Mouse (Mus musculus): ENCODE results near the gene Pak4. TPM values are rescaled to one million over a fixed set of nuclear protein-coding genes. Genes with fewer than 3 reads are reported as not detected.
A peak's percentile ranks its signal among the peaks of the same experiment; 100 is the strongest.

Gene Pak4
- polyA plus RNA-seq, 1 experiment from 2014 or later = 34.3 TPM

- Histone ChIP-seq H3K36me3 (no peaks in the 10 kb centered on the region), H3K27ac (no peak overlapping the region), H3K4me2 (replicated peaks) (no peak overlapping the region), H3K4me1 (peaks cover 38% of the 10 kb centered on the region), H3K9ac (peak overlapping the region; percentile 29), H3K9me3 (replicated peaks) (no peaks in the 10 kb centered on the region), H3K4me3 (no peak overlapping the region), H3K27me3 (no peaks in the 10 kb centered on the region)
- 80% methylated on average over 6 of the region's 6 CpGs for WGBS
- no peak for ATAC-seq (ENCODE audit: low FRiP score)
Measured at GRCm38 (mm10) chr7:28585001-28585400, 13.0 kb downstream of the Pak4 start.

GRCm38 (mm10) chr7:28584468-28584867, 13.5 kb downstream of the Pak4 start:
- no peak for ATAC-seq (ENCODE audit: low FRiP score)
- Histone ChIP-seq H3K36me3 (no peaks in the 10 kb centered on the region), H3K4me2 (replicated peaks) (no peak overlapping the region), H3K9ac (peak overlapping the region; percentile 2; the same call in 1 of the 2 replicates), H3K27ac (no peak overlapping the region), H3K4me3 (no peak overlapping the region), H3K9me3 (replicated peaks) (no peaks in the 10 kb centered on the region), H3K27me3 (no peaks in the 10 kb centered on the region), H3K4me1 (peaks cover 42% of the 10 kb centered on the region)
- 88% methylated on average over 4 of the region's 4 CpGs for WGBS

- 84% methylated on average over 8 of the region's 8 CpGs for WGBS
Measured at GRCm38 (mm10) chr7:28583570-28584344, 14.2 kb downstream of the Pak4 start.

DNA sequence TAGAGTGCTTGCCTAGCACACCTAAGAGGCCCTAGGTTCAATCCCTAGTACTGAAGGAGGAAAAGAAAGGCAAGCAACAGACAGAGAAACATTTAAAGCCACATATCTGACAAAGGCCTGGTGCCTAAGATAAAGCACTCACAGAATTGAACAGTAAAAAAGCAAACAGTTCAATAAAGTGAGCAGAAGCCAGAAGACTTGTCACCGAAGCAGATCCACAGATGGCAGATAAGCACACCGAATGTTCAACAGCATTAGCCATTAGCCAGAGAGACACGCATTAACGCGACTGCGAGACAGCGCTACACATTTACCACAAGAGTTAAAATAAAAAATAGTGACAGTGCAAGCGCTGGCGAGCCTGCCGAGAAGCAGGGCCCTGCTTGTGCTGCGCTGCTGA, 15.1 kb downstream of the Pak4 start:
- H3K4me1 ChIP-seq = peaks cover 45% of the 10 kb centered on the region
- no peak overlapping the region for H3K27ac ChIP-seq
- no peak overlapping the region for H3K4me3 ChIP-seq
- H3K9me3 ChIP-seq (replicated peaks) = no peaks in the 10 kb centered on the region
- H3K9ac ChIP-seq = no peak overlapping the region
- H3K4me2 ChIP-seq (replicated peaks) = no peak overlapping the region
- no peaks in the 10 kb centered on the region for H3K27me3 ChIP-seq
- WGBS = 88% methylated on average over 11 of the region's 11 CpGs
- H3K36me3 ChIP-seq = no peaks in the 10 kb centered on the region
- ATAC-seq (ENCODE audit: low FRiP score) = no peak

More at GRCm38 (mm10) chr7:28583570-28584344, 14.2 kb downstream of the Pak4 start:
- Histone ChIP-seq H3K4me1 (peaks cover 43% of the 10 kb centered on the region), H3K4me2 (replicated peaks) (no peak overlapping the region), H3K27me3 (no peaks in the 10 kb centered on the region), H3K4me3 (no peak overlapping the region), H3K9ac (peak overlapping the region; percentile 2; the same call in 1 of the 2 replicates), H3K27ac (no peak overlapping the region), H3K36me3 (no peaks in the 10 kb centered on the region), H3K9me3 (replicated peaks) (no peaks in the 10 kb centered on the region)
- no peak for ATAC-seq (ENCODE audit: low FRiP score)

GRCm38 (mm10) chr7:28581721-28582120, 16.3 kb downstream of the Pak4 start:
- Histone ChIP-seq H3K4me3 (no peak overlapping the region), H3K27ac (no peak overlapping the region), H3K9me3 (replicated peaks) (no peaks in the 10 kb centered on the region), H3K27me3 (no peaks in the 10 kb centered on the region), H3K4me2 (replicated peaks) (no peak overlapping the region), H3K36me3 (no peaks in the 10 kb centered on the region), H3K4me1 (peaks cover 38% of the 10 kb centered on the region), H3K9ac (no peak overlapping the region)
- WGBS = 89% methylated on average over 4 of the region's 4 CpGs
- no peak for ATAC-seq (ENCODE audit: low FRiP score)

- no peak overlapping the region for H3K4me3 ChIP-seq
- WGBS = 75% methylated on average over 5 of the region's 5 CpGs
- ATAC-seq (ENCODE audit: low FRiP score) = no peak
- H3K27ac ChIP-seq = no peak overlapping the region
- no peak overlapping the region for H3K4me2 ChIP-seq (replicated peaks)
- no peak overlapping the region for H3K9ac ChIP-seq
- H3K27me3 ChIP-seq = no peaks in the 10 kb centered on the region
- no peaks in the 10 kb centered on the region for H3K9me3 ChIP-seq (replicated peaks)
- no peaks in the 10 kb centered on the region for H3K36me3 ChIP-seq
- peaks cover 29% of the 10 kb centered on the region for H3K4me1 ChIP-seq
Measured at GRCm38 (mm10) chr7:28579826-28580225, 18.2 kb downstream of the Pak4 start.

DNA sequence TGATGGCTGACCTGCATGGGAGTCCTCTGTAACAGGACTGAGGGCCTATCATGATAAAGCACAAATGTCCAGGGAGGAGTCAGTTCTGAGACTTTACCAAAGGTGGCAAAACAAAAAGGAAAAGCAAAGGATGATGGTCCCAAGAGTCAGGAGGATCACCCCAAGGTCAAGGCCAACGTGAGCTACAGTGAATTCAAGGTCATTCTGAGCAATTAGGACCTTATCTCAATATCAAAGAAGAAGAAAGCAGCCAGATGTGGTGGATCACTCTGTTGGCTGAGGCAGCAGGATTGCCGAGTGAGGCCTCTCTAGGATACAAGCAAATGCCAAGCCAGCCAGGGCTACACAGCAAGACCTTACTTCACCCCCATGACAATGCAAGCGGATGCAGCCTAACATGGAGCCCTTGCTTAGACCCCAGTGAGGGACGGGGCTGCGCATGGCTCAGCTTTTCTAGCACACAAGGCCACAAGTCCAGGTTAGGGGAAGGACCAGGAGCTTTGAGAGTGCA, 19.4 kb downstream of the Pak4 start:
- no peak for ATAC-seq (ENCODE audit: low FRiP score)
- Histone ChIP-seq H3K36me3 (no peaks in the 10 kb centered on the region), H3K27me3 (no peaks in the 10 kb centered on the region), H3K4me1 (peaks cover 19% of the 10 kb centered on the region), H3K4me2 (replicated peaks) (no peak overlapping the region), H3K9me3 (replicated peaks) (no peaks in the 10 kb centered on the region), H3K4me3 (no peak overlapping the region), H3K9ac (no peak overlapping the region), H3K27ac (no peak overlapping the region)
- WGBS = 82% methylated on average over 5 of the region's 5 CpGs

DNA sequence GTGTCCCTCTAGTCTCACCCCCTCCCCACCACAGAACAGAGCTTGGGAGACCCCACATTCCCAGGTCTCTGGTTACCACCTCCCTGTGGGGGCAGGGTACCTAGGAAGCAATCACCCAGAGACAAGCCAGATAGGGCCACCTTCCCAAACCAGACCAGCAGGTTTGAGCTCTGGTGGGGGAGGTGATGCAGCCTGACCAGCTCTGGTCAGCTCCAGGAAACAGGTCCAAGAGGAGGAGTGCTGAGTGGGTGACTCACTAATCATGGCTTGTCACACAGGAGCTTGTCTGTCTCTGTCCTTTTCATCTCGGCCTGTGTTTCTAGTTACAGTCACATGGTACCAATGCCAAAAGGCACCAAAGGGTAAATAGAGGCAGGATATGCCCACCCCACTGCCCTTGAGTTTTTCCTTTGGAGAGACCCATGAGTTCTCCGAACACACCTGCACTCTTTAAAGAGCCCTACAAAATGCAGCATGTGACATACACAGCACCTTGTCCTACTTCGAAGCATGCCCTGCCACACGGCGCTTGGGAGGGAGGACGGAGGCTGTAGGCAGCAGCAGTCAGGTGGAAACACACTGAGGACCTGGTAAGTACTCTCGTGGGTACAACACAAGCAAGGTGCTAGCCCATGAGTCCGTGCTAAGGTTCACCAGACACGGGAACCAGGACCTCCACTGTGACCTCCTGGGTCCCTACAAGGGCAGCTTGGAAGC, 20.0 kb downstream of the Pak4 start:
- Histone ChIP-seq H3K4me1 (peaks cover 19% of the 10 kb centered on the region), H3K4me3 (no peak overlapping the region), H3K9me3 (replicated peaks) (no peaks in the 10 kb centered on the region), H3K36me3 (no peaks in the 10 kb centered on the region), H3K27ac (no peak overlapping the region), H3K27me3 (no peaks in the 10 kb centered on the region), H3K4me2 (replicated peaks) (no peak overlapping the region), H3K9ac (no peak overlapping the region)
- ATAC-seq (ENCODE audit: low FRiP score) = no peak
- WGBS = 83% methylated on average over 9 of the region's 9 CpGs

DNA sequence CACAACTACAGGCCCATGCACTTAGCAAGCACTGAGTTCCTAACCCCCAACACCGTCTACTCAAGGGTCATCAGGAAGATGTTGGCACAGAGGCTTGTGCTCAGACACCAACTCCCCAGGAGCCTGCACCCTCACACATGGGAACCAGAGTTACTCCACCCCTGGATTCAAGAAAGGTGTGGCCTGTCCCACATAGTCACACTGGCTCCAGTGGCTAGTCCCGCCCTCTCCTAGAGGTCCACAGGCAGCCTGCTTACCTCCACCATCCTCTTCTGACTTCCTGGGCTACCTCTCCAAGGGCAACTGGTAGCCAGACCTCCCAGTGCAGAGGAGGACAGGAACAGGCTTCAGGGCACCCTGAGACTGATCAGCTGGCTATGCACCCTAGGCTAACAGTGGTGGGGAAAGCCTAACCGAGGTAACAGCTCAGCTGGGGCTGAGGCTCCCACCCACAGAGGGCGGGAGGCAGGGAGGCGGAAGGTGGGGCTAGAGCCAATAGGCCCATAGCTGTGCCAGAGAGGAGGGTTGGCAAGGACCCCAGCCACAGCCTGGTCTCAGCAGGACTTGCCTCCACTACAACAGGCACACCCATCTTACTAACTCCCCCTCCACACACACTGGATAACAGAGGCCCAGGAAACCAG, 21.6 kb downstream of the Pak4 start:
- Histone ChIP-seq H3K36me3 (no peaks in the 10 kb centered on the region), H3K9me3 (replicated peaks) (no peaks in the 10 kb centered on the region), H3K4me3 (no peak overlapping the region), H3K9ac (no peak overlapping the region), H3K4me2 (replicated peaks) (no peak overlapping the region), H3K27ac (no peak overlapping the region), H3K27me3 (no peaks in the 10 kb centered on the region), H3K4me1 (peaks cover 25% of the 10 kb centered on the region)
- ATAC-seq (ENCODE audit: low FRiP score) = no peak
- WGBS = 78% methylated on average over 5 of the region's 5 CpGs

GRCm38 (mm10) chr7:28575597-28575996, 22.4 kb downstream of the Pak4 start:
- H3K27me3 ChIP-seq = no peaks in the 10 kb centered on the region
- no peaks in the 10 kb centered on the region for H3K9me3 ChIP-seq (replicated peaks)
- no peak overlapping the region for H3K4me2 ChIP-seq (replicated peaks)
- ATAC-seq (ENCODE audit: low FRiP score) = no peak
- no peak overlapping the region for H3K27ac ChIP-seq
- H3K9ac ChIP-seq = no peak overlapping the region
- no peak overlapping the region for H3K4me3 ChIP-seq
- 94% methylated on average over 11 of the region's 11 CpGs for WGBS
- peaks cover 27% of the 10 kb centered on the region for H3K4me1 ChIP-seq
- H3K36me3 ChIP-seq = no peaks in the 10 kb centered on the region

DNA sequence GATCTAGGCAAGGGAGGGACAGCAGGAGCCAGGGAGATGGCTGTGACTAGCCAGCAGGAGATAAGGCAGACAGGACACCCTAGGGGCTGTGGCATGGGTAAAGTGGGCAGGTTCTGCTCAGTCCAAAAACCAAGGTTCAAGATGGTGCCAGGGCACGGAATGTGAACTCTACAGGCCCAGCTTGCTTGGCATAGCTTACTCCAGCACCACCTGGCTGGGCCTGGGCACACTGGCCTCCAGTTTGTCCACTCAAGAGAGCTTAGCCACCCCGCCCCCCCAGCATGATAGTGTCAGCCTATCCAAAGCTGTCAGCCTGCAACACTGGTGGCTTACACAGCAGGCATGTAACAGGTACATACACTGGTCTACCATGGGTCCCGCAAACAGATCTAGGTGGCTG, 24.7 kb downstream of the Pak4 start:
- WGBS = 93% methylated on average over 3 of the region's 3 CpGs
- no peak overlapping the region for H3K4me3 ChIP-seq
- no peak overlapping the region for H3K9ac ChIP-seq
- peaks cover 11% of the 10 kb centered on the region; the same call in 1 of the 2 replicates for H3K36me3 ChIP-seq
- H3K27ac ChIP-seq = no peak overlapping the region
- no peak overlapping the region for H3K4me2 ChIP-seq (replicated peaks)
- no peaks in the 10 kb centered on the region for H3K9me3 ChIP-seq (replicated peaks)
- H3K27me3 ChIP-seq = no peaks in the 10 kb centered on the region
- peaks cover 17% of the 10 kb centered on the region for H3K4me1 ChIP-seq
- no peak for ATAC-seq (ENCODE audit: low FRiP score)

GRCm38 (mm10) chr7:28572689-28573088, 25.3 kb downstream of the Pak4 start:
- Histone ChIP-seq H3K9ac (no peak overlapping the region), H3K4me3 (no peak overlapping the region), H3K27ac (no peak overlapping the region), H3K4me1 (peaks cover 15% of the 10 kb centered on the region), H3K9me3 (replicated peaks) (no peaks in the 10 kb centered on the region), H3K36me3 (peaks cover 15% of the 10 kb centered on the region), H3K27me3 (no peaks in the 10 kb centered on the region), H3K4me2 (replicated peaks) (no peak overlapping the region)
- ATAC-seq (ENCODE audit: low FRiP score) = no peak
- 88% methylated on average over 5 of the region's 5 CpGs for WGBS
